Mouse (Mus musculus) liver, postnatal 0 days (tissue): ENCODE measurements around the gene Bmp3.

Source experiments
- CTCF ChIP-seq: sonication (generic); IDR thresholded peaks from 2 replicates; pipeline ENCODE4 v1.5.1; 2016; ENCODE audit warnings: antibody characterized with exemption, low read depth
- EP300 ChIP-seq: IDR thresholded peaks from 2 replicates; pipeline ENCODE4 v1.6.1; 2016; ENCODE audit warnings: antibody characterized with exemption, low read depth, mild to moderate bottlenecking

GRCm38 (mm10) chr5:98854264-98854626 lies at the start of gene Bmp3:
- TF ChIP-seq CTCF (no peak), EP300 (no peak)
